Mouse (Mus musculus) kidney, adult 2 months (tissue): Measurements from ENCODE around the gene Nedd4.

Experiments
- CTCF ChIP-seq: fragments of 200-500 bp; conservative IDR thresholded peaks from 2 replicates; pipeline ENCODE4 v1.5.1; 2011; ENCODE audit warnings: low read depth, mild to moderate bottlenecking, control low read depth, low read length, moderate library complexity, mixed read lengths; ENCODE audit not compliant: insufficient read depth, insufficient read length
- POLR2A ChIP-seq: fragments of 200-500 bp; IDR thresholded peaks from one replicate; pipeline ENCODE4 v1.6.1; 2011; ENCODE audit warnings: low read depth, low read length, control low read depth

DNA sequence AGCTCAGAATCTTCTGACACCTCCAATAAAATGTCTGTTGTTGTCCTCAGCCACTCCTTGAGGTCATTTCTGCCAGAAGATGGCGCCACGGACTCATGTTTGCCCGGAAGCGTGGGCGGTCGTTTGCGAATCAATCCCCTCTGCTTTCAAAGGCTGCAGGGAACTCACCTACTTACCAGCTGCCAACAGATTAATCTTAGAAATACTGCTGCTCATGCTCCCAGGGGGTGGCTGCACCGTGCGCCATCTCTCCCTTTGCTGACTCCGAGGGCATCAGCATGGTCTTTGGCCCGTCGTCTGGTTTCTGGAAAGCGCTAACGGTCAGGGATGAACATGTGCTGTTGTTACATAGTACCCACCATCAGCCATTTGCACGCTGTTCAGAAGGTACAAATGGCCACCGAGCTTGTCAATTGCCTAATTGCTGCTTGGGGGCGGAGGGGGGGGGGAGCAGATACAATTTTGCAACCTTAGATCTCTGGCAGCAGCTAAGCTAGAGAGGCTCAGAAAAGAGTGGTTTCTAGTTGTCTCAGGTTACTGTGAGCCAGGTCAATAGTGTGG lies 104.7 kb downstream of the Nedd4 start:
- peak; percentile 86 for TF ChIP-seq CTCF
- no peak for TF ChIP-seq POLR2A
